Mouse (Mus musculus) lung, postnatal 0 days (tissue): ENCODE measurements around the gene Fnbp1.

Experiments
- CTCF ChIP-seq: IDR thresholded peaks from 2 replicates; pipeline ENCODE4 v1.5.1; 2016; ENCODE audit warnings: antibody characterized with exemption, mild to moderate bottlenecking
- EP300 ChIP-seq: IDR thresholded peaks from 2 replicates; pipeline ENCODE4 v1.6.1; 2016; ENCODE audit warnings: antibody characterized with exemption, mild to moderate bottlenecking, control low read depth

- TF ChIP-seq CTCF: peak; percentile 94
- TF ChIP-seq EP300: no peak
These were observed 117.0 kb downstream of the Fnbp1 start for GRCm38 (mm10) chr2:31024618-31025370.
